Mouse (Mus musculus) neural tube, embryonic 11.5 days (tissue): ENCODE data around the gene Wfikkn1. TPM values are rescaled to one million over a fixed set of nuclear protein-coding genes. Genes with fewer than 3 reads are reported as not detected.

Source experiments
- ATAC-seq: fragments of 200-750 bp; cut with Nextera tagmentation; 2 replicates; pipeline ENCODE4 v1.8.0; 2017; ENCODE audit warnings: moderate number of reproducible peaks, mild to moderate bottlenecking, moderate TSS enrichment, moderate library complexity; ENCODE audit not compliant: insufficient read depth, low FRiP score, low TSS enrichment
- DNase-seq: peaks from one replicate; pipeline ENCODE4 v3.0.0-alpha.2; 2015; ENCODE audit warnings: low spot score
- H3K27ac ChIP-seq: fragments of 300-500 bp; sonication (generic); 2 replicates; pipeline ENCODE4 v1.5.1; 2014; ENCODE audit warnings: low read depth, mild to moderate bottlenecking, low read length
- H3K27me3 ChIP-seq: fragments of 300-500 bp; sonication (generic); 2 replicates; pipeline ENCODE4 v1.6.1; 2014; ENCODE audit warnings: mild to moderate bottlenecking, low read length, mixed read lengths; ENCODE audit not compliant: control insufficient read depth, insufficient read depth
- H3K36me3 ChIP-seq: fragments of 300-500 bp; sonication (generic); 2 replicates; pipeline ENCODE4 v1.6.1; 2014; ENCODE audit warnings: mild to moderate bottlenecking, low read length, moderate library complexity, mixed read lengths; ENCODE audit not compliant: control insufficient read depth, insufficient read depth
- H3K4me1 ChIP-seq: fragments of 300-500 bp; sonication (generic); 2 replicates; pipeline ENCODE4 v1.6.1; 2014; ENCODE audit warnings: low read length, mixed read lengths; ENCODE audit not compliant: control insufficient read depth, insufficient read depth
- H3K4me2 ChIP-seq: fragments of 300-500 bp; sonication (generic); 2 replicates; pipeline ENCODE4 v1.6.1; 2014; ENCODE audit warnings: low read depth, mild to moderate bottlenecking, moderate library complexity
- H3K4me3 ChIP-seq: fragments of 300-500 bp; sonication (generic); 2 replicates; pipeline ENCODE4 v1.5.1; 2014; ENCODE audit warnings: low read depth, low read length
- H3K9ac ChIP-seq: fragments of 300-500 bp; sonication (generic); 2 replicates; pipeline ENCODE4 v1.6.1; 2014; ENCODE audit warnings: mild to moderate bottlenecking, low read length
- H3K9me3 ChIP-seq: fragments of 300-500 bp; sonication (generic); 2 replicates; pipeline ENCODE4 v1.6.1; 2016; ENCODE audit warnings: low read length; ENCODE audit not compliant: control insufficient read depth
- WGBS: fragments of 180-500 bp; shearing (Covaris S2); extraction: QIAGEN DNeasy Blood & Tissue Kit; methylation state at CpG from one replicate; pipeline ENCODE4 v1.1.7; 2014; 5-methylcytosine and 5-hydroxymethylcytosine counted together
- polyA plus RNA-seq: library from polyadenylated mRNA; unstranded; fragments of >200 nt; fragmentation: Nextera tagmentation; extraction: Ambion mirVana; gene quantifications from 2 replicates; pipeline ENCODE4 v1.2.1, GENCODE M21; 2014

Gene Wfikkn1
- polyA plus RNA-seq, 1 experiment from 2014 or later, result 1.7 TPM

- no peak overlapping the region for H3K4me3 ChIP-seq
Measured at GRCm38 (mm10) chr17:25839455-25840235, 41.0 kb downstream of the Wfikkn1 start.

GRCm38 (mm10) chr17:25838904-25839303, 41.8 kb downstream of the Wfikkn1 start:
- H3K4me1 ChIP-seq, result peaks cover 44% of the 10 kb centered on the region
- no peaks in the 10 kb centered on the region for H3K9me3 ChIP-seq
- no peak for DNase-seq
- no peaks in the 10 kb centered on the region for H3K27me3 ChIP-seq
- no peak for ATAC-seq
- WGBS, result 86% methylated on average over 4 of the region's 4 CpGs
- no peak overlapping the region for H3K4me2 ChIP-seq
- no peak overlapping the region for H3K27ac ChIP-seq
- no peak overlapping the region for H3K4me3 ChIP-seq
- no peak overlapping the region for H3K9ac ChIP-seq
- H3K36me3 ChIP-seq, result peaks cover 27% of the 10 kb centered on the region

More at GRCm38 (mm10) chr17:25839455-25840235, 41.0 kb downstream of the Wfikkn1 start:
- Histone ChIP-seq H3K27ac (no peak overlapping the region), H3K27me3 (no peaks in the 10 kb centered on the region), H3K4me2 (no peak overlapping the region), H3K36me3 (peaks cover 27% of the 10 kb centered on the region), H3K4me1 (peaks cover 36% of the 10 kb centered on the region), H3K9me3 (no peaks in the 10 kb centered on the region), H3K9ac (no peak overlapping the region)
- ATAC-seq (no peak), DNase-seq (no peak)
- 87% methylated on average over 14 of the region's 14 CpGs for WGBS

- DNase-seq, result peak; percentile 31
- Histone ChIP-seq H3K36me3 (peaks cover 27% of the 10 kb centered on the region), H3K27ac (peak overlapping the region; percentile 67), H3K4me3 (no peak overlapping the region), H3K9ac (peak overlapping the region; percentile 68; the same call in 1 of the 2 replicates), H3K4me2 (peak overlapping the region; percentile 68; the same call in 1 of the 2 replicates), H3K9me3 (no peaks in the 10 kb centered on the region), H3K27me3 (no peaks in the 10 kb centered on the region), H3K4me1 (peaks cover 41% of the 10 kb centered on the region)
- WGBS, result 49% methylated on average over 3 of the region's 3 CpGs
- no peak for ATAC-seq
Measured at GRCm38 (mm10) chr17:25837533-25837932, 43.1 kb downstream of the Wfikkn1 start.

GRCm38 (mm10) chr17:25837076-25837410, 43.6 kb downstream of the Wfikkn1 start, which contains the start of gene Rhbdl1:
Rhbdl1 (minus strand) TSS chr17:25837295.
- Histone ChIP-seq H3K9me3 (no peaks in the 10 kb centered on the region), H3K27ac (peak within 1 kb of the TSS; percentile 67), H3K27me3 (no peaks in the 10 kb centered on the region), H3K9ac (peak within 1 kb of the TSS; percentile 68), H3K36me3 (peaks cover 27% of the 10 kb centered on the region), H3K4me1 (peaks cover 44% of the 10 kb centered on the region), H3K4me2 (peak within 1 kb of the TSS; percentile 68), H3K4me3 (peak within 1 kb of the TSS; percentile 29)
- peak; percentile 76 for DNase-seq
- WGBS, result 2% methylated on average over 29 of the region's 29 CpGs
- ATAC-seq, result no peak

- DNase-seq (no peak), ATAC-seq (no peak)
- H3K27me3 ChIP-seq, result no peaks in the 10 kb centered on the region
- peak overlapping the region; percentile 67 for H3K27ac ChIP-seq
- peaks cover 49% of the 10 kb centered on the region for H3K4me1 ChIP-seq
- H3K9ac ChIP-seq, result peak overlapping the region; percentile 68
- H3K4me3 ChIP-seq, result peak overlapping the region; percentile 29
- H3K9me3 ChIP-seq, result no peaks in the 10 kb centered on the region
- H3K36me3 ChIP-seq, result peaks cover 27% of the 10 kb centered on the region
- peak overlapping the region; percentile 68 for H3K4me2 ChIP-seq
- 27% methylated on average over 21 of the region's 23 CpGs for WGBS
Measured at GRCm38 (mm10) chr17:25836397-25837075, 44.1 kb downstream of the Wfikkn1 start.

- no peak overlapping the region for H3K4me3 ChIP-seq
- H3K4me2 ChIP-seq, result peak overlapping the region; percentile 68
- 94% methylated on average over 16 of the region's 16 CpGs for WGBS
- peaks cover 56% of the 10 kb centered on the region for H3K4me1 ChIP-seq
- peaks cover 28% of the 10 kb centered on the region for H3K36me3 ChIP-seq
- no peak overlapping the region for H3K27ac ChIP-seq
- no peak overlapping the region for H3K9ac ChIP-seq
- ATAC-seq, result no peak
- DNase-seq, result no peak
- no peaks in the 10 kb centered on the region for H3K27me3 ChIP-seq
- H3K9me3 ChIP-seq, result no peaks in the 10 kb centered on the region
Measured at GRCm38 (mm10) chr17:25835816-25836215, 44.8 kb downstream of the Wfikkn1 start.

- H3K36me3 ChIP-seq, result peaks cover 28% of the 10 kb centered on the region
- peaks cover 61% of the 10 kb centered on the region for H3K4me1 ChIP-seq
- peak overlapping the region; percentile 96; the same call in 1 of the 2 replicates for H3K4me2 ChIP-seq
- H3K27me3 ChIP-seq, result no peaks in the 10 kb centered on the region
- 94% methylated on average over 7 of the region's 7 CpGs for WGBS
- no peak overlapping the region for H3K4me3 ChIP-seq
- no peak for DNase-seq
- H3K27ac ChIP-seq, result no peak overlapping the region
- no peak overlapping the region for H3K9ac ChIP-seq
- no peaks in the 10 kb centered on the region for H3K9me3 ChIP-seq
- no peak for ATAC-seq
Measured at GRCm38 (mm10) chr17:25835301-25835700, 45.4 kb downstream of the Wfikkn1 start.

GRCm38 (mm10) chr17:25834595-25835222, 45.9 kb downstream of the Wfikkn1 start:
- Histone ChIP-seq H3K4me3 (peak overlapping the region; percentile 85), H3K4me2 (peak overlapping the region; percentile 96), H3K36me3 (peaks cover 27% of the 10 kb centered on the region), H3K4me1 (peaks cover 65% of the 10 kb centered on the region), H3K9ac (peak overlapping the region; percentile 89; the same call in 1 of the 2 replicates), H3K27ac (no peak overlapping the region), H3K27me3 (no peaks in the 10 kb centered on the region), H3K9me3 (no peaks in the 10 kb centered on the region)
- no peak for DNase-seq
- WGBS, result 93% methylated on average over 12 of the region's 12 CpGs
- no peak for ATAC-seq
